Mouse (Mus musculus) kidney, adult 18-20 months (tissue): Measurements from ENCODE around the gene Mthfd1l.

ENCODE experiments used
- DNase-seq: peaks from one replicate; pipeline ENCODE4 v3.0.0; 2021

Mthfd1l gene

GRCm38 (mm10) chr10:3978326-3978725, 5.4 kb downstream of the Mthfd1l start:
- no peak for DNase-seq

- DNase-seq, result no peak
Observed at GRCm38 (mm10) chr10:3978792-3979488, 6.0 kb downstream of the Mthfd1l start.

GRCm38 (mm10) chr10:3980231-3980630, 7.3 kb downstream of the Mthfd1l start:
- DNase-seq, result no peak

GRCm38 (mm10) chr10:3990295-3990883, 17.5 kb downstream of the Mthfd1l start:
- no peak for DNase-seq

GRCm38 (mm10) chr10:3993365-3994102, 20.6 kb downstream of the Mthfd1l start:
- DNase-seq, result no peak

GRCm38 (mm10) chr10:3995277-3995676, 22.4 kb downstream of the Mthfd1l start:
- DNase-seq, result no peak

- peak; percentile 71 for DNase-seq
Observed at GRCm38 (mm10) chr10:3996170-3996876, 23.4 kb downstream of the Mthfd1l start.

- no peak for DNase-seq
Observed at GRCm38 (mm10) chr10:3997851-3998426, 25.0 kb downstream of the Mthfd1l start.

GRCm38 (mm10) chr10:4002711-4003110, 29.8 kb downstream of the Mthfd1l start:
- no peak for DNase-seq

GRCm38 (mm10) chr10:4005191-4005590, 32.3 kb downstream of the Mthfd1l start:
- no peak for DNase-seq

- no peak for DNase-seq
Observed at GRCm38 (mm10) chr10:4006296-4007015, 33.5 kb downstream of the Mthfd1l start.

- no peak for DNase-seq
Observed at GRCm38 (mm10) chr10:4022628-4023303, 49.8 kb downstream of the Mthfd1l start.

GRCm38 (mm10) chr10:4026616-4027015, 53.7 kb downstream of the Mthfd1l start:
- no peak for DNase-seq

- no peak for DNase-seq
Observed at GRCm38 (mm10) chr10:4027466-4027865, 54.5 kb downstream of the Mthfd1l start.

- no peak for DNase-seq
Observed at GRCm38 (mm10) chr10:4028851-4029442, 56.0 kb downstream of the Mthfd1l start.

GRCm38 (mm10) chr10:4033761-4034160, 60.8 kb downstream of the Mthfd1l start:
- no peak for DNase-seq

GRCm38 (mm10) chr10:4036476-4036875, 63.6 kb downstream of the Mthfd1l start:
- no peak for DNase-seq

GRCm38 (mm10) chr10:4037066-4037465, 64.1 kb downstream of the Mthfd1l start:
- DNase-seq, result peak; percentile 17

- no peak for DNase-seq
Observed at GRCm38 (mm10) chr10:4038576-4038975, 65.7 kb downstream of the Mthfd1l start.

GRCm38 (mm10) chr10:4041691-4042090, 68.8 kb downstream of the Mthfd1l start:
- DNase-seq, result peak; percentile 62

GRCm38 (mm10) chr10:4044421-4044820, 71.5 kb downstream of the Mthfd1l start:
- DNase-seq, result no peak
